Mouse (Mus musculus) stomach, embryonic 14.5 days (tissue): Measurements from ENCODE around the gene Alb. TPM values are rescaled to one million over a fixed set of nuclear protein-coding genes. Genes with fewer than 3 reads are reported as not detected.

ENCODE experiments used
- polyA plus RNA-seq: library from polyadenylated mRNA; unstranded; fragments of >200 nt; fragmentation: Nextera tagmentation; extraction: Ambion mirVana; gene quantifications from 2 replicates; pipeline ENCODE4 v1.2.1, GENCODE M21; 2014

The Alb gene
- polyA plus RNA-seq, 1 experiment from 2014 or later, result 4.8 TPM

Other genes starting within 250 kb of the Alb start
- gene Cox18, start 236.9 kb upstream of the Alb start, polyA plus RNA-seq, result 34.5 and 39.3 TPM in 2 replicates
- gene Ankrd17, start 94.3 kb upstream of the Alb start, polyA plus RNA-seq, result 41.6 and 43.6 TPM in 2 replicates
- gene Gm9958, start 93.7 kb upstream of the Alb start, polyA plus RNA-seq, result 5.9 and 6.1 TPM in 2 replicates
- gene Afp, start 29.8 kb downstream of the Alb start, polyA plus RNA-seq, result 6.5 and 9.2 TPM in 2 replicates
- 4.7 and 6.2 TPM in 2 replicates for gene Afm, start 58.0 kb downstream of the Alb start, polyA plus RNA-seq
- gene 5830473C10Rik, start 100.2 kb downstream of the Alb start, polyA plus RNA-seq, result 0.19 and 0.42 TPM in 2 replicates
- 5.5 and 5.8 TPM in 2 replicates for gene Rassf6, start 179.8 kb downstream of the Alb start, polyA plus RNA-seq